Mouse (Mus musculus): ENCODE results near the gene Cdc34b.
A peak's percentile ranks its signal among the peaks of the same experiment; 100 is the strongest.

The Cdc34b gene

GRCm38 (mm10) chr11:94732773-94733172 is 8.8 kb upstream of the Cdc34b start:
- no peak for DNase-seq (ENCODE audit: low read depth, low spot score)

GRCm38 (mm10) chr11:94735746-94736145 is 5.8 kb upstream of the Cdc34b start:
- DNase-seq (ENCODE audit: low read depth, low spot score), result no peak

DNA sequence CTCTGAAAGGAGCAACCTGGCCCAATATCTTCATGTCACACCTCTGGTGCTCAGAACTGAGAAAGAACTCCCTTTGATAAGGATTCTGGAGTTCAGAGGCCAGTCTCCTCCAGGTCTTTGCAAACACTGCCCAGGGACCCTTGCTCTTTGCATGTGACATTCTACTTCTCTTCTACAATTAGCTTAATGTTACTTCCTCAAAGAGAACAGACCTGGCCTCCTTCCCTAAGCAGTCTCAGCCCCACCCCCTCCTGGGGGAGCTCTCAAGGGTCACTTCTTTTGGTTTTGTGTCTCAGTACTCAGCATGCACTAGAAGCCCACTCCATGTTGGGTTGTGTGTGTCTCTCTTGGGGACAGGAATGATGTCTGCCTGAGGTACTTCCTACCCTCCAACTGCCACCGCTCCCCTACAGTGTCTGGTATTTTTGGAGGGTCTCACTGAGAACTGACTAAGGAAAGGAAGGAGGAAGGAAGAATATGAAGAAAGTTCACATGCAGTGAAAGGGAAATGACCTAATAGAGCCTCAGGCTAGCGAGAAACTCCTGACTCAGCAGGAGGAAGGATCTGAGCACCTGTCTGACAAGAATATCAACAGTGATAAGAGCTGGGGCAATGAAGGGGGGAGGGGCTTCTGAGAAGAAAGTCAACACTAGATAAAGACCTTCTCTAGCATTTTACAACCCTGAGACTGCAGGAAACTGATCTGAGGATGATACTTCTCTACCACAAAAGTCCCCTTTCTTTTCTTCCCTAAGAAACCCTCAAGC is 11.5 kb downstream of the Cdc34b start:
- no peak for DNase-seq (ENCODE audit: low read depth, low spot score)

GRCm38 (mm10) chr11:94759916-94760315 is 18.3 kb downstream of the Cdc34b start:
- DNase-seq (ENCODE audit: low read depth, low spot score), result no peak

DNA sequence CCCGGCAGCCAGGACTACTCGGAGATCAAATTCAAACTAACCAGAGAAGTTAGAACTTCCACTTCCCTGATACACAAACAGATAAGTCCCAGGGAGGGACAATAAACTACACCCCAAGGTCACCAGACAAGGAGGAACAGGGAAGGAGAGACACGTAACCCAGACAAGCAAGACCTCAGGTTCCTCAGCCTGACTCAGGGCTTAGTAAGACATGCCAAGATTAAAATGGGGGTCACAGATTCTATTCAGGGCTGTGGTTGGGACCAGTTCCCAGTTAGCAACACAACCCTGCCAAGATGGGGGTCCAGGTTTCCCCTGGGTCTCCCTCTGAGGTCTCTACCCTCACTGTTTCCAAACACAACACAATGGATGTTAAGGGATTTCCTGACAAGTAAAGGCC is 18.8 kb downstream of the Cdc34b start:
- no peak for DNase-seq (ENCODE audit: low read depth, low spot score)

DNA sequence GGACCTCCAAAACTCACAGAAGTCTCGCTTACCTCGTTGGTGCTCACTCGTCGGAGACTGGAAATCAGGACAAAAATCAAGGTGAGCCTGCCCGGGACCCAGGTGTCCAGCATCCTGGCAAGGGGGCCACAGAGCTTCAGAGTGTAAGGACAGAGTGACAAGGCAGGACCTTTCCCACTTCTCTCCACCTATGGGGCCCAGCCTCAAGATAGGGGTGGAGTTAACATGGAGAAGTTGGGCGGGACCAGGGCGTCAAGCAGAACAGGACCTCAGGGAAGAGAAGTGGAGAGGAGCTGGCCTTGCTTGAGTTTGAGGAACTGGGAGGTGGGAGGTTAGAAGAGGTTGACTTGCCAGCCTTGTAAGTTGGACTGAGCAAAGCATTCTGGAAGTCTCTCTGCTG is 19.2 kb downstream of the Cdc34b start:
- DNase-seq (ENCODE audit: low read depth, low spot score), result no peak

DNA sequence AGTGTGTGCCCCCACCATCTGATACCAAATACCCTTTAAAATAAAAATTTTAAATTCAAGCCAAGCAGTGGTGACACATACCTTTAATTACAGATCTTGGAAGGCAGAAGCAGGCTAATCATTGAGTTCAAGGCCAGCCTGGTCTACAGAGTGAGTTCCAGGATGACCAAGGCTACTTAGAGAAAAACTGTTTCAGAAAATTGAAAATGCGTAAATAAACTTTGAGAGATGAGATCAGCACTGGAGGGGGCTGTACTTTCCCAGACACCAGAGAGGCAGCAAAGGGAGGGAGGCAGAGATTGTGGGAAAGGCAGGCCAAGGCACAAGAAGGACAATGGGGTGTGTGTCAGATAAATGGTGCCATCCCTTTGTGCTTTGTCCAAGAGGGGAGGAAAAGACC is 20.7 kb downstream of the Cdc34b start:
- no peak for DNase-seq (ENCODE audit: low read depth, low spot score)

GRCm38 (mm10) chr11:94762775-94763174 is 21.2 kb downstream of the Cdc34b start:
- no peak for DNase-seq (ENCODE audit: low read depth, low spot score)

DNA sequence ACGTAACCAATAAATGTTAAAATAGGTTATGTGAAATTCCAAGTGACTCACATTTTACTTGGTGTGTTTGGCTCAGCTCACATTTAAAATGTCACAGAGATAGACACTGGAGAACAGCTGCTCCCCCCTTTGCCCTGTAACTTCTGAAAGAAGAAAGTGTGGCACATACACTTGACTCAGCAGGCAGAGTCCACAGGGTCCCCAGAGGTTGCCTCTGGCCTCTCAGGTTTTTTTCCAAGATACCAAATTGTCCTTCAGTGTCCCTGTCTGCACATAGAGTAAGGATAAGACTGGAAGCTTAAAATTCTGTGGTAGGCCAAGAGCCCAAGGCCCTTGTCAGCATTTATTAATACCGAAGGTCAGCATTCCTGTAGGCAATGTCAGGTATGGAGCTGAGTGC is 25.7 kb downstream of the Cdc34b start:
- no peak for DNase-seq (ENCODE audit: low read depth, low spot score)

GRCm38 (mm10) chr11:94772363-94773055 is 30.9 kb downstream of the Cdc34b start:
- DNase-seq (ENCODE audit: low read depth, low spot score), result no peak

DNA sequence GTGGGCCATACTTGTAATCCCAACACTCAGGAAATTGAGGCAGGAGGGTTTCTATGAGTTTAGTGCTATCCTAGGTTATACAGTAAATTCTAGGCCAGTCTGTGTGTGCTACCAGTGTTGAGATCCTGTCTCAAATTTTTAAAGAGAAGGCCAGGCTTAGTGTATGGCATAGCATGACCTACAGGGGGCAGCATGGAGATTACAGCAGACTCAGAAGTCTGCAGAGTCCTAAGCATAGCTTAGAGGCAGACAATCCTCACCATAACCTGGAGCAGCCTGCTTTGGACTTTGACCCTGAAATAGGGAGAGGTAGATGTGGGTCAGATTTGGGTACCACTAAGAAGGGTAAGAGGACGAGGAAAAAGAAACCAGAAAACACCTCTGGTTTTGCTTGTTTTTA is 32.3 kb downstream of the Cdc34b start:
- no peak for DNase-seq (ENCODE audit: low read depth, low spot score)

DNA sequence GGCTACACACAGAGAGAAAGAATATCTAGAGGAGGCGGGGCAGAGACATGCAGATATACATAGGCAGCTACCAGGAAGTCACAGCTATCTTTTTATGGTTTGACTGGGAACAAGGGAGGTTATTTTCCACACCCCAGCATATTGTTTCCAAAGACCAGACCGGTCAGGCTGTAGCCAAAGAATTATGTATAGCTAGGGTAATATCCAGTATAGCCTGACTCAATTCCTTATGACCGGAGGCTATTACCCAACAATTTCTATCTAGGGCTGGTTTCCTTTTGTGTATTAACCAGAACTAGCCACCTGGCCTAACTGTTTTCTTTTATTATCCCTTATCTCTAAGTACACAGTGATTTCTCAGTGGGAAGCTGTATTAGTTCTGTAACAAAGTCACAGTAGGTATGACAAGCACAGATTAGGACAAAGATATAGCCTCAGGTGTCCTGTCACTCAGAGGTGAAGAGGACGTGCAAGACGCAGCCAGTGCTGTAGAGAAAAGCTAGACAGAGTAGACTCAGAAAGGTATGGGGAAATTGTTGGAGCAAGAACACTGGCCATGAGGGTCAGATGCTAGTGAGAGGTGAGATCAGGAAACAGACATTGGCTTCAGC is 33.4 kb downstream of the Cdc34b start:
- no peak for DNase-seq (ENCODE audit: low read depth, low spot score)

- DNase-seq (ENCODE audit: low read depth, low spot score), result no peak
Observed at GRCm38 (mm10) chr11:94782603-94783002, 41.0 kb downstream of the Cdc34b start, which contains the start of gene Tmem92. Gene Tmem92, minus strand, starts transcription at chr11:94782703.

GRCm38 (mm10) chr11:94785247-94785646 is 43.7 kb downstream of the Cdc34b start:
- DNase-seq (ENCODE audit: low read depth, low spot score), result peak; percentile 64

- no peak for DNase-seq (ENCODE audit: low read depth, low spot score)
Observed at GRCm38 (mm10) chr11:94791700-94792099, 50.1 kb downstream of the Cdc34b start.
